Mouse (Mus musculus) layer of hippocampus, adult 6 months (tissue): ENCODE data around the gene Gm20738. TPM values are rescaled to one million over a fixed set of nuclear protein-coding genes. Genes with fewer than 3 reads are reported as not detected.

ENCODE experiments used
- long read RNA-seq, 2 experiments: library from polyadenylated mRNA; unstranded; transcript quantifications; one replicate each; pipeline ENCODE4 v2.0.0; 2019 to 2020
- polyA plus RNA-seq: library from polyadenylated mRNA; unstranded; fragments of <200 nt; fragmentation: Nextera tagmentation; gene quantifications from 2 replicates; pipeline ENCODE4 v1.2.3, GENCODE M21; 2021

Gm20738 gene
- polyA plus RNA-seq: not detected in 2 replicates
- long read RNA-seq, experiment 1: 0 reads
- long read RNA-seq, experiment 2: 0 reads

DNA sequence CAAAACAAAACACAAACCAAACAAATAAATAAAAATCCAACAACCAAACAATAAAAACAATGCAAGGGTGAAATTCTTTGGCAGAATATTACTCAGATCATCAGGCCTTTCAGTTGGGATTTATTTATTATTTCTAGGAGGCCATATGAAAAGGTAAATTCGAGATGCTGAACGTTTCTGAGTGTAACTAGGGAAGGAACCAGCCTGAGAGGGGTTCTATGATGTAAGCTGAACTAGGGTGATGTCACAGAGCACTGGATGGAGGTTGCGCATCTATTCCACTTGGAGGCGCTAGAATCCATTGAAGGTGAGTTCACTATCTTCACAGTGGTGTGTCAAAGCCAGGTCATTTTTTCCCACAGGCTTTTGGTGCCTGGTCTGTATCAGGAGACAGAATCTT, at the start of gene Gm20738:
Gene Gm20738 (plus strand): TSS at position 301 of the 400 bp plus-strand sequence.

